Mouse (Mus musculus) midbrain, embryonic 13.5 days (tissue): ENCODE results near the gene Ccdc63. TPM values are rescaled to one million over a fixed set of nuclear protein-coding genes. Genes with fewer than 3 reads are reported as not detected.

Experiments
- ATAC-seq: fragments of 200-750 bp; cut with Nextera tagmentation; 2 replicates; pipeline ENCODE4 v1.8.0; 2017; ENCODE audit warnings: mild to moderate bottlenecking, moderate TSS enrichment, moderate library complexity
- H3K27ac ChIP-seq: fragments of 300-500 bp; sonication (generic); 2 replicates; pipeline ENCODE4 v1.5.1; 2015; ENCODE audit warnings: inconsistent platforms, mild to moderate bottlenecking, moderate library complexity
- H3K27me3 ChIP-seq: fragments of 300-500 bp; sonication (generic); 2 replicates; pipeline ENCODE4 v1.6.1; 2015; ENCODE audit warnings: mild to moderate bottlenecking, inconsistent platforms
- H3K36me3 ChIP-seq: fragments of 300-500 bp; sonication (generic); 2 replicates; pipeline ENCODE4 v1.6.1; 2015; ENCODE audit warnings: mild to moderate bottlenecking, inconsistent platforms
- H3K4me1 ChIP-seq: fragments of 300-500 bp; sonication (generic); replicated peaks from 2 replicates; pipeline ENCODE4 v1.6.1; 2015; ENCODE audit warnings: inconsistent platforms
- H3K4me2 ChIP-seq: fragments of 300-500 bp; sonication (generic); replicated peaks from 2 replicates; pipeline ENCODE4 v1.6.1; 2015; ENCODE audit warnings: moderate library complexity, mild to moderate bottlenecking, inconsistent platforms
- H3K4me3 ChIP-seq: fragments of 300-500 bp; sonication (generic); replicated peaks from 2 replicates; pipeline ENCODE4 v1.5.1; 2015; ENCODE audit warnings: mild to moderate bottlenecking, inconsistent platforms
- H3K9ac ChIP-seq: fragments of 300-500 bp; sonication (generic); replicated peaks from 2 replicates; pipeline ENCODE4 v1.6.1; 2015; ENCODE audit warnings: mild to moderate bottlenecking, inconsistent platforms
- H3K9me3 ChIP-seq: fragments of 300-500 bp; sonication (generic); 2 replicates; pipeline ENCODE4 v1.6.1; 2016; ENCODE audit warnings: mild to moderate bottlenecking, inconsistent platforms
- WGBS: fragments of 180-500 bp; shearing (Covaris S2); methylation state at CpG from one replicate; pipeline ENCODE4 v1.1.7; 2015; 5-methylcytosine and 5-hydroxymethylcytosine counted together
- polyA plus RNA-seq: library from polyadenylated mRNA; unstranded; fragments of >200 nt; fragmentation: Nextera tagmentation; extraction: Ambion mirVana; gene quantifications from 2 replicates; pipeline ENCODE4 v1.2.1, GENCODE M21; 2015

Gene Ccdc63
- polyA plus RNA-seq, 1 experiment from 2014 or later, result not detected

GRCm38 (mm10) chr5:122092794-122093193 lies 47.8 kb downstream of the Ccdc63 start:
- Histone ChIP-seq H3K27me3 (no peaks in the 10 kb centered on the region), H3K4me1 (no peaks in the 10 kb centered on the region), H3K4me2 (no peak overlapping the region), H3K27ac (no peak overlapping the region), H3K36me3 (no peaks in the 10 kb centered on the region), H3K9ac (no peak overlapping the region), H3K9me3 (no peaks in the 10 kb centered on the region), H3K4me3 (no peak overlapping the region)
- ATAC-seq, result no peak
- WGBS, result 75% methylated on average over 11 of the region's 11 CpGs

- Histone ChIP-seq H3K36me3 (no peaks in the 10 kb centered on the region), H3K9ac (no peak overlapping the region), H3K27me3 (no peaks in the 10 kb centered on the region), H3K4me3 (no peak overlapping the region), H3K9me3 (no peaks in the 10 kb centered on the region), H3K27ac (no peak overlapping the region), H3K4me1 (no peaks in the 10 kb centered on the region), H3K4me2 (no peak overlapping the region)
- 0 out of 2 replicates have a peak, but pooled peaks have one; percentile 44 for ATAC-seq
- WGBS, result 11% methylated on average over 15 of the region's 15 CpGs
Observed at GRCm38 (mm10) chr5:122091070-122091469, 49.6 kb downstream of the Ccdc63 start.

GRCm38 (mm10) chr5:122089664-122090063 lies 51.0 kb downstream of the Ccdc63 start:
- Histone ChIP-seq H3K27me3 (no peaks in the 10 kb centered on the region), H3K36me3 (no peaks in the 10 kb centered on the region), H3K4me2 (no peak overlapping the region), H3K9ac (no peak overlapping the region), H3K27ac (no peak overlapping the region), H3K9me3 (no peaks in the 10 kb centered on the region), H3K4me3 (no peak overlapping the region), H3K4me1 (no peaks in the 10 kb centered on the region)
- 85% methylated on average over 8 of the region's 8 CpGs for WGBS
- no peak for ATAC-seq

DNA sequence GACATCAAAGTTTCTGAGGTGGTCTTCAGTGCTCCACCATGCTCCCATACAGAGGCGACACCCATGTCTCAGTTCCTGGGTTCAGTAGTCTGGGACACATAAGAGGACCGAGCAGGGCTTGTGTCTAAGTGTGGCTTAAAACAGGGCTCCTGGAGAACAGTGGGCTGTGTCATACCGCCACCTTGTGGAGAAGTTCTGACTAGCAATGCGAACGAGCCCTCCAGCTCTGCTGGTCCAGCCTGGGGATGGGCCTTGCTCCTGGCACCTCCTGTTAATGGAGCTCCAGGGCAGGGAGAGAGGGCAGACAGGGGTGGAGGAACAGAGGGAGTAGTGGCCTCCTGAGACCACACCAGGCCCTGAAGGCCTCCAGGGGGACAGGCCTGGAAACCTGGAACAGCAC lies 51.7 kb downstream of the Ccdc63 start:
- no peaks in the 10 kb centered on the region for H3K36me3 ChIP-seq
- no peaks in the 10 kb centered on the region for H3K9me3 ChIP-seq
- 2% methylated on average over 5 of the region's 5 CpGs for WGBS
- H3K27me3 ChIP-seq, result no peaks in the 10 kb centered on the region
- no peak overlapping the region for H3K27ac ChIP-seq
- no peaks in the 10 kb centered on the region for H3K4me1 ChIP-seq
- H3K4me2 ChIP-seq, result no peak overlapping the region
- peak; percentile 92 for ATAC-seq
- H3K9ac ChIP-seq, result no peak overlapping the region
- H3K4me3 ChIP-seq, result no peak overlapping the region

DNA sequence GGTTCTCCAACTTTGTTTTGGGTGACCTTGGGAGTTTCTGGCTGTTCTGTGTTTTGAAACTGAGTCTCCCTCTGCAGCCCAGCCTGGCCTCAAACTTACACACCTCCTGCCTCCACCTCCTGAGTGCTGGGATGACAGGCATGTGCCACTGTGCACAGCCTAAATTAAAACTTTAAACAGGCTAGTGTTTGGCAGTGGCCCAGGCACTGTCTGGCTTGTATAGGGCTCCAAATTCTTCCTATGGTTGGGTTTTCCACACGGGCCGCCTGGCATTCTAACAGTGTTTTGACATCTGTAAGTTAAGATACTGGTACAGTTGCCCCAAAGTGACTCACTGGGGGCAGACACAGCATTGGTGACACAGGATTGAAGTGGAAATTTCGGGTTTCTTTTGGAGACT lies 54.5 kb downstream of the Ccdc63 start:
- no peaks in the 10 kb centered on the region for H3K36me3 ChIP-seq
- no peak overlapping the region for H3K27ac ChIP-seq
- ATAC-seq, result no peak
- H3K9ac ChIP-seq, result no peak overlapping the region
- H3K9me3 ChIP-seq, result no peaks in the 10 kb centered on the region
- no peak overlapping the region for H3K4me3 ChIP-seq
- H3K4me2 ChIP-seq, result no peak overlapping the region
- WGBS, result 75% methylated on average over 3 of the region's 3 CpGs
- H3K27me3 ChIP-seq, result no peaks in the 10 kb centered on the region
- H3K4me1 ChIP-seq, result no peaks in the 10 kb centered on the region

- peaks cover 5% of the 10 kb centered on the region; the same call in 1 of the 2 replicates for H3K4me1 ChIP-seq
- no peaks in the 10 kb centered on the region for H3K27me3 ChIP-seq
- no peak for ATAC-seq
- no peak overlapping the region for H3K4me2 ChIP-seq
- H3K9ac ChIP-seq, result no peak overlapping the region
- H3K27ac ChIP-seq, result no peak overlapping the region
- no peaks in the 10 kb centered on the region for H3K36me3 ChIP-seq
- WGBS, result 83% methylated on average over 7 of the region's 7 CpGs
- no peak overlapping the region for H3K4me3 ChIP-seq
- H3K9me3 ChIP-seq, result no peaks in the 10 kb centered on the region
Observed at GRCm38 (mm10) chr5:122085291-122085690, 55.3 kb downstream of the Ccdc63 start.

DNA sequence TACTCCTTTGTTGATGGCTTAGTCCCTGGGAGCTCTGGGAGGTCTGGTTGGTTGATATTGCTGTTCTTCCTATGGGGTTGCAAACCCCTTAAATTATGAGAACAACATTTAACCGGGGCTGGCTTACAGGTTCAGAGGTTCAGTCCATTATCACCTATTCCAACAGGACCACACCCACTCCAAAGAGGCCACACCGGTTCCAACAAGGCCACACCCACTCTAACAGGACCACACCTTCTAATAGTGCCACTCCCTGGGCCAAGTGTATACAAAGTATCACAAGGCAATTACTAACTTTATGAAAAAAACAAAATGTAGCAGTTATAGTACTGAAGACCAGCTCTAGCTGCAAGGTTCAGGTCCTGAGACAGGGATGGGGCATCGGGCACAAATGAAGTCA lies 56.2 kb downstream of the Ccdc63 start:
- Histone ChIP-seq H3K27ac (no peak overlapping the region), H3K9me3 (no peaks in the 10 kb centered on the region), H3K4me3 (no peak overlapping the region), H3K4me1 (peaks cover 5% of the 10 kb centered on the region; the same call in 1 of the 2 replicates), H3K9ac (no peak overlapping the region), H3K27me3 (no peaks in the 10 kb centered on the region), H3K4me2 (no peak overlapping the region), H3K36me3 (no peaks in the 10 kb centered on the region)
- 72% methylated on average over 3 of the region's 3 CpGs for WGBS
- no peak for ATAC-seq

- WGBS, result 93% methylated on average over 2 of the region's 2 CpGs
- ATAC-seq, result no peak
Observed at GRCm38 (mm10) chr5:122083282-122083681, 57.3 kb downstream of the Ccdc63 start.

GRCm38 (mm10) chr5:122081471-122081870 lies 59.2 kb downstream of the Ccdc63 start:
- Histone ChIP-seq H3K36me3 (no peaks in the 10 kb centered on the region), H3K9me3 (no peaks in the 10 kb centered on the region), H3K4me2 (no peak overlapping the region), H3K27ac (no peak overlapping the region), H3K4me3 (no peak overlapping the region), H3K4me1 (peaks cover 5% of the 10 kb centered on the region; the same call in 1 of the 2 replicates), H3K27me3 (no peaks in the 10 kb centered on the region), H3K9ac (no peak overlapping the region)
- no peak for ATAC-seq
- WGBS, result 93% methylated on average over 13 of the region's 13 CpGs

More at GRCm38 (mm10) chr5:122083282-122083681, 57.3 kb downstream of the Ccdc63 start:
- no peak overlapping the region for H3K4me3 ChIP-seq
- no peaks in the 10 kb centered on the region for H3K27me3 ChIP-seq
- H3K36me3 ChIP-seq, result no peaks in the 10 kb centered on the region
- H3K4me2 ChIP-seq, result no peak overlapping the region
- H3K9ac ChIP-seq, result no peak overlapping the region
- H3K4me1 ChIP-seq, result peaks cover 5% of the 10 kb centered on the region; the same call in 1 of the 2 replicates
- H3K9me3 ChIP-seq, result no peaks in the 10 kb centered on the region
- H3K27ac ChIP-seq, result no peak overlapping the region

DNA sequence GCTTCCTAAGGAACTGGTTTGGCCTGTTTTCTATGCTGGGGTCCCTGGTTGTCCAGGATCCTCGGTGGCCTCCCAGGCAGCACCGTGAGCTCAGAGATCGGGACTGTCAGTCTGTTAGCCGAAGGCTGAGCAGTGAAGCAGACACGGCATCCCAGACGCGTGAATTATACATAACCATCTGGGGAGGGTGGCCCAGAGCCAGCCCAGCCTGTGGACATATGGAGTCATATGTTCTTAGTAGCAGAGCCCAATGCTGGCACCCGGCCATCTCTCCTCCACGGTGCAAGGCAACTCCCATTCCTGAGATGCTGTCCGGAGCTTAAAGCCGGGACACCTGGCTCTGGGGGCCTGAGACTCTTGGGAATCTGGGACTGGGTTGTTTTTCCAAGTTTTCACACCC lies 59.7 kb downstream of the Ccdc63 start:
- no peak overlapping the region for H3K4me3 ChIP-seq
- H3K36me3 ChIP-seq, result no peaks in the 10 kb centered on the region
- H3K4me1 ChIP-seq, result peaks cover 5% of the 10 kb centered on the region; the same call in 1 of the 2 replicates
- H3K9me3 ChIP-seq, result no peaks in the 10 kb centered on the region
- 55% methylated on average over 11 of the region's 11 CpGs for WGBS
- no peaks in the 10 kb centered on the region for H3K27me3 ChIP-seq
- ATAC-seq, result peak; percentile 71
- H3K4me2 ChIP-seq, result no peak overlapping the region
- no peak overlapping the region for H3K9ac ChIP-seq
- H3K27ac ChIP-seq, result 0 out of 2 replicates have a peak overlapping the region, but pooled peaks have one; percentile 44

GRCm38 (mm10) chr5:122079796-122080195 lies 60.8 kb downstream of the Ccdc63 start:
- WGBS, result 83% methylated on average over 7 of the region's 7 CpGs
- ATAC-seq, result no peak
- Histone ChIP-seq H3K27me3 (no peaks in the 10 kb centered on the region), H3K4me2 (no peak overlapping the region), H3K4me3 (no peak overlapping the region), H3K9ac (no peak overlapping the region), H3K4me1 (peaks cover 5% of the 10 kb centered on the region; the same call in 1 of the 2 replicates), H3K27ac (no peak overlapping the region), H3K9me3 (no peaks in the 10 kb centered on the region), H3K36me3 (no peaks in the 10 kb centered on the region)

- no peaks in the 10 kb centered on the region for H3K36me3 ChIP-seq
- no peak overlapping the region for H3K4me3 ChIP-seq
- WGBS, result 88% methylated on average over 4 of the region's 4 CpGs
- H3K9me3 ChIP-seq, result no peaks in the 10 kb centered on the region
- no peak overlapping the region for H3K9ac ChIP-seq
- H3K4me2 ChIP-seq, result no peak overlapping the region
- no peak for ATAC-seq
- no peaks in the 10 kb centered on the region for H3K27me3 ChIP-seq
- H3K27ac ChIP-seq, result no peak overlapping the region
- peaks cover 5% of the 10 kb centered on the region; the same call in 1 of the 2 replicates for H3K4me1 ChIP-seq
Observed at GRCm38 (mm10) chr5:122077244-122077643, 63.4 kb downstream of the Ccdc63 start.

GRCm38 (mm10) chr5:122075736-122076135 lies 64.9 kb downstream of the Ccdc63 start:
- Histone ChIP-seq H3K4me1 (peaks cover 3% of the 10 kb centered on the region; the same call in 1 of the 2 replicates), H3K9ac (no peak overlapping the region), H3K27me3 (no peaks in the 10 kb centered on the region), H3K9me3 (no peaks in the 10 kb centered on the region), H3K4me2 (no peak overlapping the region), H3K36me3 (no peaks in the 10 kb centered on the region), H3K4me3 (no peak overlapping the region), H3K27ac (no peak overlapping the region)
- no peak for ATAC-seq
- 56% methylated on average over 3 of the region's 3 CpGs for WGBS
